Mouse (Mus musculus) lung, postnatal 4 days (tissue): ENCODE data around the gene Fbxl3.
A peak's percentile ranks its signal among the peaks of the same experiment; 100 is the strongest.

Source experiments
- DNase-seq, 2 experiments: peaks; one replicate each; pipeline ENCODE4 v3.0.0; 2021

The Fbxl3 gene

DNA sequence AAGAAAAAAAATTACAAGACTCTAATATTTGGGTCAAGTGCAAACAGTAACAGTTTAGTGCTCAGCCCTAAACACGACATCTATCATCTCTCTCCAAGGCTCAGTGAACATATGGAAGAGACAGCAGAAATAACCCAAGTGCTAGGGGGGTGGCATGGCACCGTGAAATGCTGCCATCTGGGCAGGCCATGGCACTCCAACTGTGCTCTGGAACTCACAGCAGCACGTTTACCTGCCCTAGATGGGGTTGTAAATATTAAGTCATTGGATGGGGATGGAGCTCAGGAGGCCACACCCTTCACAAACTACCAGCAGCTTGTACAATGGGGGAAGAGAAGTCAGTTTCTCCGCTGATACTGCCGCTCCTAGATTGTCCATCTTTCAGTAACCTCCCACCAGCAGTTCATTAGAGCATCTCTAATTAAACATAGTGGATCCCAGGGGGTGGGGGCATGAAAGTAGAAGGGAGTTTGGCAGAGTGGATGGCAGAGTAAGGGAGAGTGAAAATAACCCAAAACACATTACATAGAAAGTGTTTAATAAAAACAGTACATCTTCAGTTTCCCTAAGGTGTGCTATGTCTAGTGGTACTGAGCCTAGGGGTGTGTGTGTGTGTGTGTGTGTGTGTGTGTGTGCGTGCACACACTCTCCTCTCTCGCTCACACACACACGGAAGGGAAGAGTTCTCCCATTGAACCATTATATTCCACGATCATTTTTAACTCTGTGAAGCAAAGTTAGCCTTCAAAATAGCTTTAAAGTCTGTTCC, 20.0 kb downstream of the Fbxl3 start:
- DNase-seq, result no peak

- DNase-seq, result no peak
These were observed 21.1 kb downstream of the Fbxl3 start for GRCm38 (mm10) chr14:103078006-103078912.

- no peak for DNase-seq
These were observed 21.9 kb downstream of the Fbxl3 start for GRCm38 (mm10) chr14:103077272-103078005.

DNA sequence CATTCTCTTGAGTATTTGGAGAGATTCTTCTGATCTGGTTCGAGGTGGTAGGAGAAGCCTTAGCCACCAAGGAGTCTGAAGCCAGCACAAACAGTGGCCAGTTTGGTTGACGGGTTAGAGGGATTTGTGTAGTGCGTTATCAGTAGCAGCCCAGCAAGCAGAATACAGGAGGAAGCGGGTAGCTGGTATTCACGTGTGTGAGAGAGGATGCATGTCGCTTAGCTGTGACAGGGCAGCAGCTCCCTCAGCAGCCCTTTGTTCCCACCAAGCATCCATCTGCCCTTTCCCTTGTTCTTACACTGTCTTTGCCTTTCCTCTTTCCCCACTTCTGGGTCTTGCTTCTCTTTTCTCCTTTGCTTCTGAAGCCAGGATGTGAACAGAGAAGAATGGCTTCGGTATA, 24.2 kb downstream of the Fbxl3 start:
- DNase-seq, result no peak

GRCm38 (mm10) chr14:103073825-103074224, 25.5 kb downstream of the Fbxl3 start:
- no peak for DNase-seq

- no peak for DNase-seq
These were observed 26.6 kb downstream of the Fbxl3 start for GRCm38 (mm10) chr14:103072731-103073130.

DNA sequence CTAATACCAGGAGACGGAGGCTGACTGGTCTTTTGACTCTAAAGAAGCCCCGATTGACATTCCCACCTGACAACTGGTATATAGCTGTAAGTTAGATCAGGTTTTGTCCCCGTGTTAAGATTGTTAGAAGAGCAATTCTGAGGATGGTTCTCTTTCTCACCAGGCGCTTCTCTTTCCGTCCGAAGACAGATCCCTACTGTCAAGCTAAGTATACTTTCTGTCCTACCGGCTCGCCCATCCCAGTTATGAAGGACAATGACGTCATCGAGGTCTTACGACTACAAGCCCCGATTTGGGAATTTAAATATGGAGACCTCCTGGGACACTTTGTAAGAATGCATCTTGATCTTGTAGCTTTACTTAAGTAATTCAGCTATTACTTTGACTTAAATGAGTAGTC, 27.9 kb downstream of the Fbxl3 start:
- DNase-seq, result no peak

DNA sequence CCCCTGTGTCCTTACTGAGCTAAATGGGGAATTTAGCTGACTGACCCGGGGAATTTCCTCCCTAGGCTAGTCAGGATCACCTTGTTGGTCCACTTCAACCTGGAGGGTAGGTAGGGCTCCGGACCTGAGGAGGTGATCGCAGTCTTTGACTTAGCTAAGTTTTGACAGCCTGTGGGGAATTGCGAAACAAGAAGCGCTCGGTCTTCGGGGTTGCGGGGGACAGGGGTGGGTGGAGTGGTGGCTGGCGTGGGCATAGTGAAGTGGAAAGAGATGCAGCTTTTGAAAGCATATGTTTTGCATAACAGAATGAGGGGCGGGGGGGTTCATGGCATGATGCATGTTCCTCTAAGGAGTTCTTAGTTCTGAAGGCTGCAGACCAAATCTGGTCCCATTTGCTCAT, 28.6 kb downstream of the Fbxl3 start:
- DNase-seq, result peak; percentile 37 to 42

GRCm38 (mm10) chr14:103069864-103070611, 29.3 kb downstream of the Fbxl3 start, which contains the start of gene Cln5:
Gene Cln5, plus strand, starts transcription at chr14:103070216.
- DNase-seq, result peak; percentile 96 to 98

DNA sequence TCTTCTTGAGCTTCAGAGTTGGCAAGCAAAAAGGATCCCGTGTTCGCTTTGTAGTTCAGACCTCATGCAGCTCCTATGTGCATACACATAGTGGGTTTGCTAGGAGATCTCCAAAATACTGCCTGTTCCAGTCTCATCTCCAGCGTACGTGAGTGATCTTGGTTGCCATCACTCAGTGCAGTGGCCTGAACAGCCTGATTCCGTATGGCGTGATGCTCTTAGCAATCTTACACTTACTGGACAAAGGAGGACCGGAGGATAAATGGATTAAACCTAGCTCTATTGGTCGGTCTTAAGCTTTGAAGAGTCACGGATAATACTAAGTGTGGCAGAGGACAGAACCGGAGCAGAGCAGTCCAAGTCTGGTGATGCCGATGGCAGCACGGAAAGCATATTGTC, 29.9 kb downstream of the Fbxl3 start:
- no peak for DNase-seq

- peak; percentile 36 to 80 for DNase-seq
These were observed 33.8 kb downstream of the Fbxl3 start for GRCm38 (mm10) chr14:103065294-103066167.

- DNase-seq, result peak in 1 of 2 experiments; percentile 33
These were observed 39.9 kb downstream of the Fbxl3 start for GRCm38 (mm10) chr14:103059495-103059894.

DNA sequence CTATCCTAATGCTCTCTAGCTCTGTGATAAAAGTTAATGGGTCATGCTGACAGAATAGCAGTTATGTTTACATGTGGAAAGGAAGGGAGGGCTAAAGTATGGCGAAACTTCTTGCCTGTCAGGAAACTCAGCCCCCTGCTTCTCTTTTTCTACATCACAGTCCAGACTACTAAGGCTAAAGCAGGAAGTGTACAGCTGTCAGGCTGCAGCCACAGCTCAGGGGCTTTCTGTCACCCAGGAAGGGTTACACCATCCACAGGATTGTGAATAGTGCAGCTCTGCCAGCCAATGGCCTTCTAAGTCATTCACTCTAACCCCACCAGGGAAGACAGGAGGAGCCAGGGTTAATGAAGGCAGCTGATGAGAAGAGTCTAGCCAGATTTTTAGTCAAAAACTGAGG, 40.4 kb downstream of the Fbxl3 start:
- DNase-seq, result peak; percentile 62 to 84

DNA sequence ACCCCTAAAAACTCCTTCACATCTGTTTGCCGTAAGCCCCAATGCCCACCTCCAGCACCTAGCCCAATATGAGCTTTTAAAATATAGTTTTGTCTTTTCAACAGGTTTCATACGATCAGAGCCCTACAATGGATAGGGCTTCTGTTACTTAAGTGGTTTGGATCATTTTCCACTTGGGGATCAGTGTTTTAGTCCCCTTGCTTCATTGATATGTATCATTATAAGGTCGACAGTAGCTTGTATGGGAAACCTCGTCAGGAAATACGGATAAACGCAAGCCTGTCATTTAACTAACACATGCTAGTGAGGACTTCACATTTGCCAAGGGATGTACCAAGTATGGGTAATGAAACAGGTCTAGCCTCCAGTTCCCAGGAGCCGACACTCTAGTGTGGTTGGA, 42.8 kb downstream of the Fbxl3 start:
- no peak for DNase-seq

DNA sequence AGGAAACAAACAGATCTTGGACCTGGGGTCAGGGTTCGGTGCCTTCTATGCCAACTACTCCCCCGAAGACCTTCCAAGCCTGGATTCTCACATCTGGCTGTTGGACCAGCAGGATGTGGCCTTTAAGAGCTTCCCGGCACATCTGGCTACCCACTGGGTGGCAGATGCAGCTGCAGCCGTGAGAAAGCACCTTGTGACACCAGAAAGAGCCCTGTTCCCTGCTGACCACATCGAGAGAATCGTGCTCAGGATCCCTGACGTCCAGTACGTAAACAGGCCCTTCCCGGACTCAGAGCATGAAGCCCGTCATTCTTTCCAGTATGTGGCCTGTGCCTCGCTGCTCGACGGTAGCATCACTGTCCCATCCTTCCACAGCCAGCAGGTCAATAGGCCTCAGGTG, 44.6 kb downstream of the Fbxl3 start:
- no peak for DNase-seq

DNA sequence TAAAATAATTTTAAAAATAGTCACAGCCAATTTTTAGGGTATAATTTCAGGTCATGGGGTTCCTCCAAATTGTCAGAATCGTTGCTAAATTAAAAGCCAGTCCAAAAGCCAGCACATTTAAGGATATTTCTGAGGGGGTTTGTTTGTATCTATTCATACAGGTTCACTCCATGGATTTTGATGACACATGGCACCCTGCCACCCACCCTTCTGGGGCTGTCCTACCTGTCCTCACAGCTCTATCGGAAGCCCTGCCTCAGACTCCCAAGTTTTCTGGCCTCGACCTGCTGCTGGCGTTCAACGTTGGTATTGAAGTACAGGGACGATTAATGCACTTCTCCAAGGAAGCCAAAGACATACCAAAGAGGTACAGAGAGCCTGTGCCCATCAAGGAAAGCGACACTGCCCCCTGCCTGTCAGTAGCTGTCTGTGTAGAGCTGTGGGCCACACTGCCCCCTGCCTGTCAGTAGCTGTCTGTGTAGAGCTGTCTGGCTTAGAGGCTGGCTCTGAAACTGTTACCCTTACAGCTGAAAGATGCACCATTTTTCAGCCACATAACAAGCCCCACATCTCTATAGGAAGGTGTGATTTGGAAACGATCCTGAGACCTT, 48.1 kb downstream of the Fbxl3 start:
- peak; percentile 78 to 87 for DNase-seq

DNA sequence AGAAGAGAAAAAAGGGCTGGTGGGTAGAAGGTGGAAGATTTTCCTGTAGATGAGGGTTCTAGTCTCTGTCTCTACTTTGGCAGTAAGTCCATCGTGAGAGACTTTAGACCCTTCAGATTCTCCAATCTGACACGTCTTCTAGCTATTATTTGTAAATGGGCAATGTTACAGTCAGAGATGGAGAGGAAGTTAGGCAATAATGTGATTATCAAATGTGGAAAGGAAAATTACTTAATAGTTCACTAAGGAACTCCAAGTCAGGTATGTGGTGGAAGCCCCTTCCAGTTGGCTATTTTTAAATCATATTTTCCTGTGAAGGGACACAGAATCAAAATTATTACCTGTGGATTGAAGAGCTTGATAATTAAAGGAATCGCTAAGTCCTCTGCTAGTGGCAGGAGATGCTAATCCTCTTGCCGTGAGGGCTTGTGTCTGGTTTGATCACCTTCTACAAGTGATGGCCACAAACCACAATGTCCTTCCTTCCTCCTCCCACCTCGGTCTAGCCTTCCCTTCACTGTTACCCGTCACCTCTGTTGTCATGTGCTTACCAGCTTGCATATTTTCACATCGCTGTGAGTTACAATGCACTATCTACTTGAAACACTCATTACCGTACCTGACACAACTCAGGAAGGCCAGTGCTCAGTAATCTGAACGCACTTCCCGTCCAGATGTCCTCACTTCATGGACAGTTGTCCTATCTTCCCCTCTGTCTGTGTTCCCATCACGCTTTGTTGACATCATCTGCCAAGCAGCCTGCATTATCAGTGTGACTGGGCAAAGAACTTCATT, 50.9 kb downstream of the Fbxl3 start:
- DNase-seq, result no peak

GRCm38 (mm10) chr14:103046677-103047076, 52.7 kb downstream of the Fbxl3 start, which contains the start of gene Acod1:
Gene Acod1, plus strand, starts transcription at chr14:103046977.
- no peak for DNase-seq

DNA sequence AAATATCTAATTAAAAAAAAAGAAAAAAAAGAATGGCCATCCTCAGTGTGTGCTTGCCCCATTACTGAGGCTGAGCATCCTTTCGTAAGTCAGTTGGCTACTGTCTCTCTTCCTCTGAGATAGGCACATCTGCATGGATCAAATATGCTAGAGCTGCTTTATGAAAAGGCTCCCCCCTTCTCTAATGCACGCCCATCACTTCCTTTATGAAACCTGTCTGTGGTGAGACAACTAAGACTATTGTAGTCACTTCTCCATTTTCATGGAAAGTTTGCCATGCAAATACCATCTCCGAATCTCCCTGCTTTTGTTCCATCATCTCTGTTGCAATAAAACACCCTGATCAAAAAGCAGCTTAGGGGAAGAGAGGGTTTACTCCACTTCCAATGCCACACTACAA, 62.4 kb downstream of the Fbxl3 start:
- DNase-seq, result no peak

DNA sequence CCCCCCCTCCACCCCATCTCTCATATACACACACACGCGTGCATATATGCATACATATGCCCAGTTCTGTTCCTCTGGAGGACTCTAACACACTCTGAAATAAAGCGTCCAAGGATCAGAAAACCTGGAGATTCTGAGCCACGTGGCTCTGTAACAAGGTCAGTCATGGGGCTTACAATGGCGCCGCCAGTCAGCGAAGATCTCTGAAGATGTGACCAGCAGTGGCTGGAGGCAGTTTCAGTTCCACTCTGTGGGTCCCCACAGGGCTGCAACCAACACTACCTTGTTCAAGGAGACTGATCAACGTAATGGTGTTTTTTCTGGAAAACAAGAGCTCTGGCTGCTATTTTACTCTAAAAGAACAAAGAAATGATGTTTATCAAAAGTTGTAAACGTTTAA, 65.3 kb downstream of the Fbxl3 start:
- DNase-seq, result no peak
